Mouse (Mus musculus): ENCODE measurements around the gene Mapk13.

GRCm38 (mm10) chr17:28761871-28762270, 7.2 kb upstream of the Mapk13 start:
- TF ChIP-seq POLR2A (IDR thresholded peaks at IDR 0.05; ENCODE audit: borderline replicate concordance, extremely low read depth, insufficient read depth, insufficient read length, poor library complexity, severe bottlenecking) (no peak), CTCF (IDR thresholded peaks at IDR 0.05; ENCODE audit: borderline replicate concordance, extremely low read depth, insufficient read depth, insufficient read length) (peak; percentile 87)

Measured in brain, embryonic 14.5 days (tissue).